Mouse (Mus musculus) liver, adult 2 months (tissue): ENCODE measurements around the gene Dpysl5.

ENCODE experiments used
- CTCF ChIP-seq: fragments of 200-500 bp; IDR thresholded peaks from 2 replicates; pipeline ENCODE4 v1.5.1; 2011; ENCODE audit warnings: low read depth, low read length, control low read depth
- POLR2A ChIP-seq: fragments of 200-500 bp; IDR thresholded peaks from 2 replicates; pipeline ENCODE4 v1.6.1; 2011; ENCODE audit warnings: low read length, control low read depth; ENCODE audit not compliant: insufficient read depth; ENCODE audit errors: extremely low read depth

DNA sequence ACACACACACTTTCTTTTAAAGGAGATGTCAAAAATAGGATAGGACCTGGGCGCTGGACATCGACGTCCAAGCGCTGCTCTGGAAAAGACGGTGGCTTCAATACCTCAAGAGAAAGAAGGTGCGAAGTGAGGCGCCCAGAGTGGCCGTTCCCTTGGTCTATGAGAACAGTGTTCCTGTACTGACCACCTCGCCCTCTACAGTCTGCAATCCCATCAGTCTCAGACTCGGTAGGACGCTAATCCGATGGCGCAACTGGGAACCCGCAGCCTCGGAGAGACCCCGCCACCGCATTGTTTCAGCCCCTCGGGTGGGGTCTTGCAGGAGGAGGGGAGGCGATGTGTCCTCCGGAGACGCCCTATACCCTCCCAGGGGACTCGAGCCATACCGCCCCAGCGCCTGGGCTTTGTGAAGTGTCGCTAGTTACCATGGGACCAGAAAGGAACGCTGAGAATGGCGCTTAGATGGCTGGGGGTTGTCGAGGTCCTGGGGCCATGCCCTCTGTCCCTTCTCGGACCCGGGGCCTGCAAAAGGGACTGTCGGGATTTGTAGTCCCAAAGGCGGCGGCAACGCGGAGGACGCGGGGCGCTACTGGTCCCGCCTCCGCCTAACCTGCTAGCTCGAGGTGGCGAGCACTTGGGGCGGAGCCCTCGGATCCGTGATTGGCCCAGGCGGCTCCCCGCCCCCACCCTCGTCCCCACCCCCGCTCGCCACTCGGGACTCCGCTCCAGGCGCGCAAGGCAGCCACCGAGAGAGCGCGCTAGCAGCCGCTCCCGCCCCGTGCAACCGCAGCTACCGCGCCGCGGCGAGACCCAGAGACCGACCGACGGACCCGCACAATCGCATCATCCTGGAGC is at the start of gene Dpysl5:
- TF ChIP-seq CTCF (no peak), POLR2A (0 out of 2 replicates have a peak, but pooled peaks have one; percentile 3)
